Mouse (Mus musculus): Measurements from ENCODE around the gene Ptk7.

Ptk7 gene

DNA sequence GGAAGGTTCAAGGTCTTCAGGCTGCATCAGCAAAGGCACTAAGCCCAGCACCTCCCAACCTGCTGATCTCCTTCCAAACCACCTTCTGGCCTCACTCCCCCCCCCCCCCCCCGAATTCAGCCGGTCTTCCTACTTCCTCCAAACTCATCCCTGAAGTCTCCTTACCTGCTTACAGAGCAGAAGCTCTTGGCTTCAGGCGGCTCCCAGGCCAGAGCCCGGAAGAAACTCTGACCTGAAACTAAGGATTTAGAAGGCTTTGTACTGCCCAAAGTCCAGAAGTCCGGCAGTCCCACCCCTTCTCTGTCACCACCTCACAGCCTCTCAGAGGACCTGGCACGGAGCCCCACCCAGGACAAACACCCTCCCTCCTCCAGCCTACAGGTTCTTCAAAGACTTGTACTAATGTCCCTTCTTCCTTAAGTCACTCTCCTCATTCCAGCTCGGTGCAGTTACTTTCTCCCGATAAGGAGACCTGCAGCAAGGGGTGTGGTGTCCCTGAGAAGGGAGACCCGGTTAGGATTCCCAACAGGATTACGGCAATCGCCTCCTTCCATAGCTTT, 15.7 kb upstream of the Ptk7 start:
- CTCF ChIA-PET, result interaction anchor here (0.7 kb wide), 1 partner anchor 248 kb away, joined by 3 read pairs; no protein-coding TSS in a partner anchor

DNA sequence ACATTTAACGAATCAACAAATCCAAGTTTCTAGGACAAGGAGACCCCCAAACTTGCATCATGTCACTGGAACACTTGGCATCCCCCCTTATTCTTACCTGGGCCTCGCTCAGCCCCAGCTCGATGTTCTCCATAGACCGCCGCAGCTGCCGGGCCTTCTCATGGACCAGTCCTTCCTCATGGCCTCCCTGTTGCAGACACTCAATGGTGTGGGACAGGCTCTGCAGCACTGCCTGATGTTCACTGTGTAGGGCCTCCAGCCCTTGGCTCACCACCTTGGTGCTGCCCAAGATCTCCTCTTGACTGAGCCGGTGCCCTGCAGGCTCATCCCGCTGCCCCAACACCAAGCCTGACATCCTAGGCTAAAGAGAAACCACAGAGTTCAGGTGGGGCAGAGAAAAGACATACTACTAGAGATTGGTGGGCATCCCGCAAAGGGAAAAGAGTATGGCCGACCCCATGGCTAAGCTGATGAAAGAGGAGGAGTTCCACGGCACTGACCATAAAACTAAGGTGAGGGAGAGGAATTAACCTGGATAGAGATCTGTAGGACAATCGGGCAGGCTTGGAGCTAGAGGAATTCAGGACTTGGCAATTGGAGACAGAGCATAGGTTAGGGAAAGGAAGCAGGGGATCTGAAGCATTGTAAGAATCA, 15.0 kb upstream of the Ptk7 start:
- CTCF ChIA-PET, result interaction anchor here (0.7 kb wide), 1 partner anchor 249 kb away, joined by 3 read pairs; no protein-coding TSS in a partner anchor

DNA sequence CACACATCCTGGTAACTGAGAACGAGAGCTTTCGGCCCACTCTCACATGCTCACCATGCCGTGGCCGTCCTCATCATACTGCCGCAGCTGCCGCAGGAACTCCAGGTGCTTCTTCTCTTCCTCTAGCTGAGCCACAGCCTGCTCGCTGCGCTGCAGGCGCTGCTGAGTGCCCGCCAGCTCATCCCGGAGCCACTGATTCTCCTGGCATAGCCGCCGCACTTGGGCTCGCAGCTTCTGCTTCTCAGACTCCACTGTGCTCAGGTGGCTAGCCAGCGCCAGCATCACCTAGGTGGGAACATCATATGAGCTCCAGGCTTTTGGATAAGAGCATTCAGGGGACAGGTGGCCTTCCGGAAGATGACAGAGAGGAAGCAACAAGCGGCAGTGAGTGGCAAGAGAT, 12.8 kb upstream of the Ptk7 start:
- CTCF ChIA-PET, result no interaction called here

DNA sequence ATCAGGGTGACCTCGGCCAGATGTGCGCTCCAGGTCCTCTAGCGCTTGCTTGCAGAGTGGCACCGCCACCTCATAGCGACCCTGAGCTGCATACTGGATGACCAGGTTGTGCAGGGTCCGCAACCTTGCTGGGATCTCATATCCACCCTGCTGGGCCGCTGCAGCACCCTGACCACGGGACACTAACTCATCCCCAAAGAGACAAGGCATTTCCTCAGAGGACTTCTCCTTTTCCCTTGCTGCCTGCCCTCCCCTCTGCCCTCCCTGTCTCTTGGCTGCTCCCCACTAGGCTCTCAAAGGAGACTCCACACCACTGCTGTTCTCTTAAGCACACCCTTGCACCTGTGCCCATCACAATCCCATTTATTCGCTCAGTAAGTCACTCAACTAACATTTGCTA, 10.6 kb upstream of the Ptk7 start:
- CTCF ChIA-PET, result no interaction called here

DNA sequence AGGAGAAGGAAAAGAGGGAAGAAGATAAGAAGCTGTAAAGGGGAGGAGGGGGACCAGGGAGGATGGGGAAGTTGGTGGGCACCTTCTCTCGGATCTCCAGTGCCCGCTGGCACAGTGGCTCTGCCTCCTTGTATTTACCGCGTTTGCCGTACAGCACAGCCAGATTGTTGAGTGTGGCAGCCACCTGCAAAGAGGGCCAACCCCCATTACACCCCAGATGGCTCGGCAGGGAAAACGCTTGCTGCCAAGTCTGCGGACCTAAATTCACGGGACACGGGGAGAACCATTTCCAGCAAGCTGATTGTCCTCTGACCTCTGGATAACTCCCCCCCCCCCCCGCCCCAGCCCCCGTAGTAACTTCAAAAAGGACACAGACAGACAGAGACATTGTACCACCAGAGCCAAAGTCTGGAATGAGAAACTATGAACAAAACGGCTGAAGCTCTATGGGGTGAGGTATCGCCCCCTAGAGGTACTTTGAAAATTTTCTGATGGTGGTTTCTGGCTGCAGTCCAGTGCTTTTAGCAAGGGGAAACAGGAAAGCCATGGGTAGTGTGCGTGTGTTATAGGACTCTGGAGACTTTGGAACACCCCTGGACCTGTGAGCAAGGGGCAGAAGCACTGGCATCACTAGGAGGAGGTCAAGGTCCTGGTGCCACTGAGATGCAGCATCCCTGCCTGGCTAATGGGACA, 7.7 kb upstream of the Ptk7 start:
- CTCF ChIA-PET, result interaction anchor here (0.6 to 0.7 kb wide), 5 partner anchors 110 to 1190 kb away, joined by 3 to 6 read pairs (median 4); no protein-coding TSS in a partner anchor

DNA sequence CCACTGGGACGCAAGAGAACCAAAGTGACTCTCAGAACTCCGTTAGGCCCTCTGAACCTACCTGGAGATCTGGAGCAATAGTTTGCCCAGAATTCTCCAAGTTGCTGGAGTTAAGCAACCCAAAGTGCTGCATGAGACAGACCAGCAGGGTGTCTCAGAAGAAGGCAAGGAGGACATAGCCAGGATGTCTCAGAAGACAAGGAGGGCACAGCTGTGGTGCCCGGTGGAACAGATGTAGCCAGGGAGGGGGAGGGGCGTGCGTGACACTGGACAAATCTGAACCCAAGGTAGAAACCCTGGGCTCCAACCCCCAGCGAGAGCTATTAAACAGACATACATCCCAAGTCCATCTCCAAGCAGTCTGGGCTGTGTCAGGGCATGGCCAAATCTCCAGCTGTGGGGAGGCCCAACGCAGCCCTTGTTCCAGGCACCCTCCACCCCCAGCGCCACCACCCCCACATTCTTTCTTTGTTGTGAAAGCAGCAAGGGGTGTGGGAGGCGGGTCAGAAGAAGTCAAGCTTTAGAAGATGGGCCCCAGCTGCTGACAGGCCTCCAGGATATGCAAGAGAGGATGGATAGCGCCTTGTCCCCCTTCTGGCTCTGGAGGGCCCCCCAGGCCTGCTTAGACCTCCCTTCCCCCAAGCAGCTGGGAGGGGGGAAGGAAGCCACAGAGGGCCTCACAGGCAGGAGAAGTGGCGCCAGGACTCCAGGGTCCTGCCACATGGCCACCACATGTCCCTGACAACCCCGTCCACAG, 559 bp upstream of the Ptk7 start:
- CTCF ChIA-PET, result no interaction called here

DNA sequence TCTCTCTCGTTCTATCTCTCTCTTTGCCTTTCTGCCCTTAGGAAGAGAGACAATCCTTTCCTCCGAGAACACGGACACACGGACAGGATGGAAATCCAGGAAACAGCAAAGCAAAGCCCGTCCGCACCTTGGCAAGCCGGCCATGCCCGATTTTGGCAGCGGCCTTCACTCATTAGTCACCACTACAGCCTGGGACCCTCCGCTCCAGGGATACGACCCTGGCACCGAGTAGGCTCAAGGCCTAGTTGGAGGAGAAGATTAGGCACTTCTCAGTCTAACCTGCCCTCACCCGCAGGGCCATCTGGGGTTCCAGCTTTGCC, 873 bp downstream of the Ptk7 start:
- CTCF ChIA-PET, result no interaction called here

DNA sequence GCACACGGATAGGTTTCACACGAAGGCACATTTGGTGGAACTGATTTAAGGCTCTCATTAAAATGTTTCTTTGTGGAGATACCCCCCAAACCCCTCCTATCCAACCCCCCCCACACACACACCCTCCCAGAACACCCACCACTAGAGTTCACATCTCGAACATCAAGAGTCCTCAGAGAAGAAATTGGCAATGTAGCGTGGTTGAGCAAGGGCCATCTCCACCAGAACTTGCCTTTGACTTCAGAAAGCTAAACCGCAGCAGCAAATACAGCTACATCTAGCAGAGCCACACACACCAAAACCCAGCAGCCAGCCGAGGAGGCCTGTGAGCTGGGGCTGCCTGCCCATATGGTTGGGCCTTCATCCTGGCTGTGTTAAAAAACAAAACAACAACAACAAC, 1.9 kb downstream of the Ptk7 start:
- CTCF ChIA-PET, result interaction anchor here (0.6 kb wide), 1 partner anchor 311 kb away, joined by 7 read pairs; no protein-coding TSS in a partner anchor

DNA sequence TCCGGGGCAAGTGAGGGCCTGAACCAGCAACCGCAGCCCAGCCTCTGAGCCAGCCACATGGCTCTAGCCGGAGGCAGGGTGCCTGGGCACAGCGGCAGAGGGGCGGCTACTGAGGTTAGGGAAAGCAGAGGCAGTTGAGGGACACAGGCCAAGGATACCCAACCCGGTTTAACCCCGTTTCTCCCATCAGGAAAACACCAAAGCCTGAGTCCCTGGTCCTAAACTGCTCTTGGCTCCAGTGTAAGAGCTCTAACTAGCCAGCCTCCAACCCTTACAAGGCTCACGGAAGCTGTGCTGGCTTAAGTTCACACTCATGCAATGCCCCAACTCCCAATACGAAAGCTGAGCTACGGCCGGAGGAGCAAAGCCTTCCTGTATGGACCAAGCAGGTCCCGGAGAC, 4.7 kb downstream of the Ptk7 start:
- CTCF ChIA-PET, result no interaction called here

DNA sequence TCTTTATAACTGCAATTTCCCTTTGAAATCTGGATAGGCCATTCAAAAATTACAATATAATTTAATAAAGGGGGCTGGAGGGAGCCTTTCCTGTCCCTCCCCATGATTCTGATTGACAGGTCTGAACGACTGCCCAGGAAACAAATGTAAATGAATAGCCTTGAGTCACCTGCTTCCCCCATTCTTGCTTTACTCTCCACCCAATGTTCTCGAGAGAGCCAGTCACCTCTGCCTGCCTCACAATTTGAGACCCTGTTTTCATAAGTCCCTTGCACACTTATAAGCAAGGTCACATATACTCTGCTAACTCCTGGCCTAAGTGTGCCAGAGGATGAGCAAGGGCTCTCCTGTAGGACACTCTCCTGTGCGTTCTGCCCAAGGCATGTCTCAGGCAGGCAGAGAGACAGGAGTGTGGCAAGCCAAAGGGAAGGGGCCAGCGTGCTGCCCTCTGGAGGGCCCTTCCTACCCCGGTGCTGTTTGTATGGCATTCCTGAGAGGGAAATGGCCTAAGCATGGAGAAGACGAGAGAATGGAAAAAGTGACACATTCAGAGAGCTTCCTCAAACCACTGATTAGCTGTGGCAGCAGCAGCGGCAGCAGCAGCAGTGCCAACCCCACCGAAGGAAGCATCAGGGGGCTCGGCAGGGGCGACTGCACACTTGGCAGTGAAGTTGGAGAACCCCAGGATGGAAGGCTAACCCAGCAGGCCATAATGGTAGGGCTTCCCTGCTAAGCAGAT, 5.3 kb downstream of the Ptk7 start:
- CTCF ChIA-PET, result no interaction called here

DNA sequence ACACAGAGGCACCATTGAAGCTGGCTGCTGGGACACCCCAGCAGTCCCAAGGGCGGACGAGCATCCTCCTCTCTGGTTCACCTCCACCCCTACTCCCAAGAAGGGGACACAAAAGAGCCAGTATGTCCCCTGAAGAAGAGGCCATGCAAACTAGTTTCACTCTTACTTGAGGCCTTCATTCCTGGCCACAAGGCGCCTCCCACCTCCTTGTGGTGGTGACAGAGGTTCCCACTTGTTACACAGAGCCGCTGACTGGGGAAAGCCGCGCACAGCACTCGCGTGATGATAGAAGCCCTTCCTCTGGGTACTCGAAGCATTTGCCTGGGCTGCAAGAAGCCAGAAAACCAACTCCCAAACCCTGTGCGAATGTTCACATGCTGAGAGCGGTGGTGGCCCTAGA, 7.0 kb downstream of the Ptk7 start:
- CTCF ChIA-PET, result no interaction called here

DNA sequence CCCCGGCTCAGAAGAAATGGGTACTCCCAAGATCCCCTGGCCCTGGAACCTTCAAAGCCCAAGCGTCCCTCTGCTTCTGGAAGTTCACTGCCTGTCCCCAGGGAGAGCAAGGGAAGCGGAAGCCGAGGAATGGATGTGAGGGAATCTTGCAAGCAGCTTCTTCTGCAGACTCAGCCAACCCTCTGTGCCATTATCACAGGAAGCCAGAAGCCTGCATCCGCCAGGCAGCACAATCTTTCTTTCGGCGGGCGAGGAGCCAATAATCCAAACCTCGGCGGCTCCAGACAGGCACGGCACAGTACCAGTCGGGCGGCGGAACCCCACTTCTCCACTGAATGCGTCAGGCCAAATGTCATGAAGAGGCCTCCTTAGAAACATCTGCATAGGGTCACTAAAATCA, 8.0 kb downstream of the Ptk7 start:
- CTCF ChIA-PET, result no interaction called here

DNA sequence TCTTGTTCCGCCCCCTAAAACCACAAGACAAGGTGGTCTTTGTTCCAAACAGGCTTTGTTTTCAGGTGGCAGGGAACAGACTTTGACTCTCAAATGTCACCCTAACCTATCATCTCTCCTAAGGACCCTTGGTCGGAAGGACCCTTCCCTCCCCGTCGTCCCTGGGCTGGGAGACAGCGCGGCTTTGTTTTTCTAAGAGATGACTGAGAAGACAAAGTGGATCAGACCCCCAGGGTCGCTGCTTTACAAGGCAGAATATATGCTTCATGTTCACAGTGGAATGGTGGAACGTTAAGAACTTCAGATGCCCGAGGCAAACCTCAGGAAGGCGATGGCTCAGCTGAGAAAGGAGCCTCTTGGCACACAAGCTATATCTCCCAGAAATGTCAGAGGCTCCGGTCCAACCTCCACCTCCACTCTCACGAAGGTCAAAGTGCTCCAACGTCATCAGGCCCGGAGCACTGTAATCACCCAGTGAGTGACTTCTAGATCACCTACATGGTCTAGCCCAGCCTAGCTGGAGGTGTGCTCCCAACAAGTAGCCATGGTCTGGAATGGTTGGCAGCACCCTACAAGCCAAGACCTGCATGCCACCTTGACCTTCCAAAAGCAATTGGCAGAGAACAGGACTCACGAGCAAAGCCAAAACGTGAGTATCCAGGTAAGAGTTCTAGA, 9.5 kb downstream of the Ptk7 start:
- CTCF ChIA-PET, result no interaction called here

DNA sequence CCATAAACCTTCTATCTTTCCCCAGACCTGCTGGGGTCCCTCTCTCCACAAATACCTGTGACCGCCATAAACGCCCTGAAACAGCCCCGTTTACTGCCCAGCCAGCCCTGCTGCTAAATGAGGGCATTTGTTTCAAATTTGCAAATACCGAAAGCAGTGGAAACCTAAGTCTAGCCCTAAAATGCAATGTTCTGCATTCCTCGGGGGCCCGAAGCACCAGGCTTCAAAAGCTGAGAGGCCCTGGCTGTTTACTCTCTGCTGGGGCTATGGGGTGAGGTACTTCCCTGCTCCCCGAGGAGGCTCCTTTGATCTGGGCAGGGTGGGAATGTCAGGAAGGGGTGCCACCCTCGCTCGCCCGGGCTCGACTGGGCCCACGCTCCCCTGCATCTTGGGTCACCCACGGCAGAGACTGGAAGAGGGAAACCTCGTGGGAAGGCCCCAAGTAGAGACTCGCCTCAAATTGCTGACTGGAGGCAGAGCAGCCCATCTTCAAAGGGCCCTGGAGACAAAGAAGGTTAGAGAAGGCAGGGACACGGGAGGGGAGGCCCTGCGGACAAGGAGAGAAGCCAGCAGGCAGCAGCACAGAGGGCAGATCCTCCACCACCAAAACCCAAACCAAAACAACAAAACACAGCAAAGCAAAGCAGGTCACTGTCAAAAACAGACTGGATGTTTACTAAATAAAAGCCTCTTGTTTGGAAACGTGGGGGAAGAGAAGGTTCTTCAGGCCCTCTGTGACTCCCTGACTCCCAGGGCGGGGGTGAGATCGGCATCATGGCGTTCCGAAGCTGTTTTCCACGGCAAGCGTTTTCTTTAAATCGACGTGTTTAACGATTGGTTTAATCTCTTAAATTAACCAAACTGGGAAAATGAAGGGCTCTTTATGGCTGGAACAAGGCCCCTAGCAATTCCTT, 10.3 kb downstream of the Ptk7 start:
- CTCF ChIA-PET, result no interaction called here

DNA sequence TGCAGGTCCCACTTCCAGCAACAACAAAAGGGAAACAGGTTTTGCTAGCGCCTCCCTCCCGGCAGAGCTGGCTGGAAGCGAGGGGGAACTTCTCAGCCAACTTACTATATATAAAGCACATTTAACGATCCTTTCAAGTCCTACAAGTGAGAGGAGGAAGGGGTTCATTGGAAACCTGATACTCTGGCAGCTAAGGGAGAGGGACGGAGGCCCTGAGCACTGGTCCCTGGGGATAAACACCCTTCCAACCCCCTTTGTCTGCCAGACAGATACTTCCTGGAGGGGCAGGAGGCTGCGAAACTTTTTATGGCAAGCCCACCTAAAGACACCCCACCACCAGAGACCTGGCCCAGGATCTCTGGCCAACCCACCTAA, 10.9 kb downstream of the Ptk7 start:
- CTCF ChIA-PET, result no interaction called here

DNA sequence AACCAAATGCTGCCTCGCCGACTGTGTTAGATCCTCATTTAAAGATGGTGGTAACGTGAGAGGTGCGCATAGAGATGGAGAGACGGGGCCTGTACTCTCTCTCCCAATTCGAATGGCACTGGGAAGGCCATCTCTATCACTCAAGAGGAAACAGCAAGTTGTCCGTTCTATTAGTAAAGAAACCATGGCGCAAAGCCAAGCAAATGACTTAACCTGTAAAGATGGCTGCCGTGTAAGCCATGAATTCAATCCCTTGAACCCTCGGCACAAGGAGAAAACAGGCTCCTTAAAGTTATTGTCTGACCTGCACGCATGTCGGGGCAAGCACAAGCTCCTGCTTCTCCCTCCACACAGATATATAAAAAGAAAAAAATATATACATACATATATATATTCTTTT, 11.5 kb downstream of the Ptk7 start:
- CTCF ChIA-PET, result no interaction called here

DNA sequence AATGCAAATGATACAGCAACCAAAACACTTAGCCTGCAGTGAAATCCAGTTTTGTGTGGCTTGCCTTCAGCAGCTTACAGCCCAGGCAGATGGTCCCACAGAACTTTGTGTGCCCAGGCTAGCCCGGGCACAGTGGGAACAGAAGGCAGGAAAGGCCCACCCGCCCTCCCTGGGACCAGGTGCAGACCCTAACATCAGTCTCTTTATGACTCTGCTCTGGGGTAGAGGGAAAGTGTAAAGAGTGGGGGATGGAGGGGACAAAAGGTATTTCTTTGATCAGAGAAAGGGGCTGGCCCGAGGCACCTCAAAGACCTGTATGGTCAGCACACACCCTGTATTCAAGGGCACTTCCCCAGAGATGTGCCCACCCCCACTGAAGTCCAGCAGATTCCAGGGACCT, 16.1 kb downstream of the Ptk7 start:
- CTCF ChIA-PET, result interaction anchor here (0.6 kb wide), 1 partner anchor 112 kb away, joined by 8 read pairs; no protein-coding TSS in a partner anchor

DNA sequence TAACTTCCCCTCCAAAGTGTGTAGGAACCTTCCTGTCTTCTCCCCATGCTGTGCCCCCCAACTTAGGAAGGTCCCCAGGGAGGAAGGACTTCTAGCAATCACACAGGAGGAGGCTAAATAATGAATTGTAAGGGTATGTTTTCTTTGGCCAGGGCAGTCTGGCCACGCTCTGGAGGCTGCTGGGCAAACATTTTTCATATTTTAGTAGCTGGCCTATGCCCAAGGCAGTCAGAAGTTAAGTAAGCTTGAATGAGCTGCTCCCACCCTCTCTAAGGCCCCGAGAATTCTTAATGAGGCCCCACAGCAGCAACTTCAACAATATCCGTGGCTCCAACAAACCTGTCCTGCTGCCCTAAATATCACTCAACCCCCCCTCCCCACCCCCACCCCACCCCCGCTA, 16.5 kb downstream of the Ptk7 start:
- CTCF ChIA-PET, result interaction anchor here (0.6 kb wide), 1 partner anchor 112 kb away, joined by 8 read pairs; no protein-coding TSS in a partner anchor

DNA sequence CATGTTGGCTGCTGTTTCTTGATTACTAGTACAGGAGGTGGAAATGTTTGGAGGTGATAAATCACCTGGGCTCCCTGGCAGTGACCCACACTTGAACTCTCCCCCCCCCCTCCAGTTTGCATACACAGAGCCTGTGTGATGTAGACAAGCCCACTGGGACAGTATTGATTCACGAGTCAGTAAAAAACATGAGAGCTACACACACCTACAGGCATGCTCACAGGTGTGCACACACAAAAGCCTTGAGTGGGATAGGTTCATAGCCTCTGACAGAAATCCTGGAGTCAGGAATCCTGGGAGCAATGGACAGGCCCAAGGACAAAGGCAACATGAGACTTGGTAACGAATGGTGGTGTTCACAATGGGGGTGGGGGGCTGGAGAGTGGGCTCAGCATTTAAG, 17.1 kb downstream of the Ptk7 start:
- CTCF ChIA-PET, result interaction anchor here (0.8 kb wide), 1 partner anchor 240 kb away, joined by 8 read pairs; no protein-coding TSS in a partner anchor

DNA sequence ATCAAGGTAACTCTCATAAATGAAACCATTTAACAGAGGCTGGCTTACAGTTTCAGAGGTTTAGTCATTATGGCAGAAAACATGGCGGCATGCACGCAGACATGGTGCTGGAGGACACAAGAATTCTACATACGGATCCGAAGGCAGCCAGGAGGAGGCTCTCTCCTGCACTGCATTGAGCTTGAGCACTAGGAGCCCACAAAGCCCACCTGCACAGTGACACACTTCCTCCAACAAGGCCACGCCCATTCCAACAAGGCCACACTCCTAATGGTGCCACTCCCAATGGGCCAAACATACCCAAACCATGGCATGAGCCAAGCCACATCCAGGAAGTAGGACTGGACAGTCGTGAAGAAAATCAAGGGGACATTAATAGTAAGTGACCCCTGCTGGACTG, 18.0 kb downstream of the Ptk7 start:
- CTCF ChIA-PET, result interaction anchor here (0.8 kb wide), 1 partner anchor 239 kb away, joined by 8 read pairs; no protein-coding TSS in a partner anchor

Data from spleen, embryonic (tissue).